Mouse (Mus musculus) brain, adult 2 months (tissue): Measurements from ENCODE around the gene Chrm5.
"Not testable (repeated sequence)": the region's sequence is repeated elsewhere in the genome, so short reads cannot be mapped to it uniquely, and the experiment has no call there.

Source experiments
- DNase-seq: peaks from one replicate; pipeline ENCODE4 v3.0.0; 2011; ENCODE audit warnings: low read depth, low spot score

The Chrm5 gene

DNA sequence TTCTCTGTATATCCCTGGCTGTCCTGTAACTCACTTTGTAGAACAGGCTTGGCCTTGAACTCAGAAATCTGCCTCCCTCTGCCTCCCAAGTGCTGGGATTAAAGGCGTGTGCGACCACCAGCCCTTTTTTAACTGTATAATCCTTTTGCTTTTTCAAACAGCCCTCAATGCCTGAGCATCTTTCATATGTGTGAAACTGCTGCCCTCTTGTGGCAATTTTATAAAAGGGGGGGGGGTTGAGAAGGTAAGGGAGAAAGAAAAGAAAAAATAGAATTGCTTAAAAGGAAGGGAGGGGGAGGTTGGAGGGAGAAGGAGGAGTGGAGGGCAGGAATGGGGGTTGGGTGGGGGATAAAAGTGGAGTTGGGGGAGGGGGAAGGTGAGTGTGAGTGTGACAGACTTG is 995 bp upstream of the Chrm5 start:
- DNase-seq = peak; percentile 77

DNA sequence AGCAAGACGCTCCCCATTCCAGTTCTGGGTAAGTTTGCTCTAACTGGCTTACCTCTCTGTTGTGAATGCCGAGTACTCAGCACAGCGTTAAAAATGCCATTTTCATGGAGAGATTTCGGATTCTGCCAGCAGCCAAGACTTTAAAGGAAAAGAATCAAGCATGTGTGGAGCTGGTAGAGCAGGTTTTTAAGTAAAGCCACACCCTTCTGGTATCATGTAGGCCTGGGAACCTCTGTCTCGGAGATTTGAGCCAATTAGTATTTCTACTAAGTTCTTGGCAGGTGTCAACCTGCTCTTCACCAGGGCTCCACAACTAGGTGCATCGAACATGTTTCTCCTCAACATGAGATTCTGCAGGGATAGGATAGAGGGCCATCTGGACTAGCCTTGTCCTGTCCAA is 4.0 kb downstream of the Chrm5 start:
- no peak for DNase-seq

DNA sequence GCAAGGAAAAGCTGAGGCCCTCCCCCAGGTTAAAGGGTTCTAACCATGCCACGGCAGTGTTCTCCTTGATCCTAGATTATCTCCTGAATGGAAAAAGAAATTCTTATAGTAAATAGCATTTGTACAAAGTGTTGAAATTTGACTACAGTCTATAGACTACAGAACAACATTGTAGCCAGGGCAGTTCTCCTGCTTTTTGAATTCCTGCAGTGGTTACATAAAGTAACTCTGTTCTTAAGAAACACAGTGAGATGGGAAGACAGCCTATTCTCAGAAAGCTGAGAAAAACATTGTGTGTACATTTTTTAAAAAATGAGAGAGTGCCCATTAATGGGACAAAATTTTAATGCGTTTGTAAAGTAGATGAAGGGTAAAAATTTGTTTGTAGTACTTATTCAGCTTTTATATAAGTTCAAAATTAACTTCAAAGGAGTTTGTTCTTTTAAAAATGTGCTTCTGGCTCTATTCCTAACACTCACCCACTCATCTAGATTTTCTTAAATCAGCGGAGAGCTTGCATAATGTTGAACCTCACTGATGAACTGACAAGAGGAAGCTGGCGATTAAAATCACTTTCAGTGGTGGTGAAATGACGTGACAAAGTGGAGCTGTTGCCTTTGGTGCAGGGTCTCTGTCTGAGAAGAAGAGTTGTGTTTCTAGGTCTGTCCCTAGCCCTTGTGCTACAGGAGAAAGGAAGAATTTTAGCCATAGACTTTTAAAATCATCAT is 5.4 kb downstream of the Chrm5 start:
- peak; percentile 82 for DNase-seq

DNA sequence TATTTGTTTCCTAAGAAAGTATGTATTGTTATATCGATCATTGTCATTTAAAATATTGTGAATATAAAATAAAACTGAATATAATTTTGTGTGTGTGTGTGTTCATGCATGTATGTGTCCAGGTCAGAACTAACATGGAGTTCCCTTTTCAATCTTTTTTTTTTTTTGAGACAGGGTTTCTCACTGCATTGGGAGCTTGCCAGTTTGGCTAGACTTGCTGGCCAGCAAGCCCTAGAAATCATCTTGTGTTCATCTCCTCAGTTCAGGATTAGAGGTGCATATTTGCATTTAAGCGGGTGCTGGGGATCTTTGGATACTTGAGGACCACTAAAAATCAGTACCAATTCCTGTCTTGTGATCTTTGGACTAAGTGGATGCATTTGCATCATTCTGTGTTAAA is 8.5 kb downstream of the Chrm5 start:
- DNase-seq = no peak

DNA sequence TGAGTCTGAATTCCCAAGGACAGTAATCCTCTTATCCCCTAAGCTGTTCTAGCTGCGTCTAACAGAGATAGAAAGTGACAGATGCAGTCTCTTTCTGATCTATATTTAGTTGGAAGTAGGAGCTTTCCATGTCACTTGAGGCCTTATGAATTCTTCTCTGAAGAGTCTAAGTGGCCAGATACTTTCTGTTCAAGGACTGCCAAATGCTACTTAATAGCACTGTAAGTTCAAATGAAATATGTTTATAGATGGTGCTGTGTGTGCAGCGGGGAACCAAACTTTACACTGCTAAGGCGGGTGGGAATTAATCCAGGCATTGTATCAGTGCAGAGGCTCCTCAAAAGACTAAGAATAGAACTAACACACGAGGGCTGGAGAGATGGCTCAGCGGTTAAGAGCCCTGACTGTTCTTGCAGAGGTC is 9.6 kb downstream of the Chrm5 start:
- DNase-seq = peak; percentile 64

DNA sequence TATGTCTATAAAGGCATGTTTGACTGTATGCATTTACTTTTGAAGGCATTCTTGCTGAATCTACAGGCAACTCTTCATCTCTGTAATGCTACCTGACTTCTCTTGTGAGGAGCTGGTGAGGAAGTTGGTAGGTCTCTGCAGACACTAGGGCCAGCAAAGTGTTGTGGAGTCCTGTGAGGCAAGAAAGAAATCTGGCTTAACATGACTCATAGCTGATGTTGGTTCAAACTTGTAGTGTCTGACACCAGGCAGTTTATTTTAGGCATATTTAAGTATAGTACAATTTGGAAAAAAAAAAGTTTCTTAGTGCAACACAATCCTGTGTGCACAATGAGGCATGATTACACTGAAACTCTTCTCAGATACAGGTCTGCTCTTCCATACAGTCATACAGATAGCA is 11.0 kb downstream of the Chrm5 start:
- peak; percentile 67 for DNase-seq

DNA sequence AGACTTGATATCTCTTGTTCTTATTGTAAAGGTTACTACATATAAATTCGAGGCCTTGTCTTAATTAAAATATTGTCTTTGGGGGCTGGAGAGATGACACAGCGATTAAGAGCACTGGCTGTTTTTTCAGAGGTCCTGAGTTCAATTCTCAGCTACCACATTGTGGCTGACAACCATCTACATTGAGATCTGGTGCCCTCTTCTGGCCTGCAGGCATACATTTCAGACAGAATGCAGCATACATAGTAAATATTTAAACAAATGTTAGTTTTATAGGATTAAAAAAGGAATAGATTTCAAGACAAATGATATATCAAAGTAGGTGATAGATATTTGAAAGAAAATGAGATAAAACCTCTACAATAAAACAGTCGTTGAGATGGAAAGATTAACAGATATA is 20.0 kb downstream of the Chrm5 start:
- DNase-seq = no peak

DNA sequence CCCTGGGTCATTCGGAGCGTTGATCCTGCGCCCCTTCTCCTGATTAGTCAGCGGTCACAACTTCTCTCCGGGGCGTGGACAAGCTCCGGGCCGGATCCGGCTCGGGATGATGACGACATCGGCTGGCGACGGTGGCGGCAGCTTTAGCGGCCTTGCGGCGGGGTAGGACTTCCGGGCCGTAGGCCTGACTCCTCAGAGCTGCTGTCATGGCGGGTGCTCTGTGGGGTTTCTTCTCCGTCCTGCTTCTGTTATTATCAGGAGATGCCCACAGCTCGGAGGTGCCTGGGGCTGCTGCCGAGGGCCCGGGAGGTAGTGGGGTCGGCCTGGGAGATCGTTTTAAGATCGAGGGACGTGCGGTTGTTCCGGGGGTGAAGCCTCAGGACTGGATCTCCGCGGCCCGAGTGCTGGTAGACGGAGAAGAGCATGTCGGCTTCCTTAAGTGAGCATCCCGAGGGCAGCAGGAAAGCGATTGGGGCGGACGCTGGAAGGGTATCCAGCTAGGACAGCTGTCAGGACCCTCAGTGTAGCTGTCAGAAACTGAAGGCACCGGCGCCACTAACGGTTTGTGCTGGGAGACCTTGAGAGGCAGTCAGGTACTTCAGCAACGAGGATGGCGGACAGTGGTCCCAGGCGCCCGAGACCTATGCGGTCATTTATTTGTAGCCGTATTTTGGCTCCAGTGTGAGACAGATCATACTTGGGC is 25.6 kb downstream of the Chrm5 start, which contains the start of gene Emc7:
Gene Emc7 (plus strand): TSS at position 136 of the 703 bp plus-strand sequence.
- peak; percentile 99 for DNase-seq

DNA sequence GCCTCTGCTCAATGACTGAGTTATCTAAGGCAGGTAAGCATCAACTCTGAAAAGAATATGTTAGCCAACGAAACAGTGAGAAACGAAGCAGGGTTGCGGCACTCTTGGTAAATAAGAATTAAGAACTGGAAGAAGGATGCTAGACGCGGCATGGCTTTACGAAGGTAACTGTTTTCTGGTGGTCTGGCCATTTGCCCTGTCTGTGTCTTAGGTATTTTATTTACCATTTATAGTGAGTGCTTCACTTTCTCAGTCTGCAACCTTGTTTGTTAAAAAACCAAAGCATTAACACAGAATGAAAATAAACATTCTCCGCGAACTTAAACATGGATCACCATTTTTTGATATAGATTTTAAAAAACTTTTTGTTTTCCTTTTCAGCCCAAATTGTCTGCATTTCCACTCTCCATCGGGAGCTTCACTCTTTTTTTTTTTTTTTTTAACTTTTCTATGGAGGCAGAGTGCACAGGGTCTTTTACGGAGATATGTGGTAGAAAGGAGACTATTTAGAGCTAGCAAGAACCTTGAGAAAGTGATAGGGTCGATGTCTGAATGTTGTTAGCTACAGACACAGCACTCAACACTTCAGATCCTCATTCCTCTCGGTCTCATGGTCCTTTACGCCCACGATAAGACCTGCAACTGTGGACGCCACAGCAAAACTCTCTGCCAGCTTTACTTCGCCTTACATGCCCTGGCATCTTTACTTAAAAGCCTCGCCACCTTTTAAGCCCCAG is 26.3 kb downstream of the Chrm5 start:
- DNase-seq = no peak

DNA sequence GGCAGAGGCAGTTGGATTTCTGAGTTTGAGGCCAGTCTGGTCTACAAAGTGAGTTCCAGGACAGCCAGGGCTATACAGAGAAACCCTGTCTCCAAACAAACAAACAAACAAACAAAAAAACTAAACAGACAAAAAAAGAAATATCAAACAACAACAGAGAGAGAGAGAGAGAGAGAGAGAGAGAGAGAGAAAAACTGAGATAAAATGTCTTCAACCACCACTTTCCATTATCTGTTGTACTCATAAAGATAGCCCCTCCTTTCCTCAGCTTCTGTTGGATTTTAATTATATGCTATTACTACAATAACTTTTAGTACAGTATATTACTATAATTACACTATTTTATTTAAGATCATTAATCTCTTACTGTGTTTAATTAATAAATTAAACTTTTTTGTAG is 28.1 kb downstream of the Chrm5 start:
- DNase-seq = not testable (repeated sequence)

DNA sequence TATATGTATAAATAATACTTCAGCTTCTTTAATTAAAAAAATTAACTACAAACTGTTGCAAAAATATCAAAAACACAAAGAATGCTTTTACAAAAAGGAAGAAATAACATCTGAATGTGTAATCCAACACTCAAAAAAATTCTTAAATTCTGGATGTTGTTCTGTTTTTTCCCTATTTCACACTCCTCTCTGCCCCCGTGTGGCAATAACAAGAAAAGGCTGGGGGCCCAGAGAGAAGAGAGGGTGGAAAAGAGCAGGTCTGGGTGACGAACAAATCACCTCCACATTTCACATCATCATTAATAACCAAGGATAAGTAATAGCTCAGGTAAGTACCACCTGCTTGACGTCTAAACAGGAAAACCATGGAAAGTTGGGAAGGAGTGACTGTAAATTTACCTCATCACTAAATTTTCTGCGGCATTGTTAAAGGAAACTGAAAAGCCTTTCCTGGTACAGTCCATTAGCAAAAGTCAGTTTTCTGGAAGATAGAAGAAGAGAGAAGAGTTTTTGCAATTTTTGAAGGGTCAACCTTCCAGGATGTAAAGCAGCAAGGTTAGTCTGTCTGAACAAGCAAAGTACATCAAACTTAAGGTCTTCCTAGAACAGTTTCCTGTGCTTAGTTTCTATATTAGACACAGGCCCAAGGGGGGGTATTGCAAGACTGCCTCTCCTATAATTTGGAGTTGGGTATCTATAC is 30.8 kb downstream of the Chrm5 start:
- no peak for DNase-seq

DNA sequence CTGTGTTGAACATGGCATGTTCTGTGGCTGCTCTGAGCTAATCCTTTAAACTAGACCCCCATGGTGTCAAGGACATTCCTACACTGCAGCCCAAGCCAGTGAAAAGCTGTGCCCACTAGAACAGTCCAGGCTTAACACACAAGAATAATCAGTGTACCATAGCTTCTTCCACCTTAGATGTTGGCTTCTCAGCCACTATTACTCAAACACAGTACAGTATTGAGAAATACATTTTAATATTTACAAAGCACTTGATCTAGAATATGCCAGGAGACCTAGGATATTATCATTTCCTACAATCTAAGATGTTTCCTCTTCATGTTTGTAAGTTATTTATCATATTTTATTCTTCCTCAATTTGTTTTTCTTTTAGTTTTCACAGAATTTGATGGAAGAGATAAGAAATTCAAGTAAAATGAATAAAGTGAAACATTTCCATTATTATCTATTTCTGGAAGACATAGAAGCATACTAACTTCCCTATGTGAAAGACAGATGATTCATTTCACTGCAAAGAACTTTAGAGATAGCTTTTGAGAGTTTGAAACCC is 32.0 kb downstream of the Chrm5 start:
- DNase-seq = no peak

DNA sequence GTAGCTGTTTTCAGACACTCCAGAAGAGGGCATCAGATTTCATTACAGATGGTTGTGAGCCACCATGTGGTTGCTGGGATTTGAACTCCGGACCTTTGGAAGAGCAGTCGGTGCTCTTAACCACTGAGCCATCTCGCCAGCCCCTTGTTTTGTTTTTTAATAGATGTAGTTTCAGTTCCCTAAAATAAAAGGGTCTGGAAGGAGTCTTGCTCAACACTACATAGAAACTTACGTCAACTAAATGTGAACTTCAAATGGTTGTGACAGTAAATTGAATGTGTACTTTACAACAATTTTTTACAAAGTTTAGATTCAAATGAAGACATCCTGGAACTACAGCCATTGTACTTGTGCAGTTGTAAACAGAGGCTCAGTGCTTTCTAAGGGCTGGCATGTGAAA is 32.5 kb downstream of the Chrm5 start:
- DNase-seq = not testable (repeated sequence)

DNA sequence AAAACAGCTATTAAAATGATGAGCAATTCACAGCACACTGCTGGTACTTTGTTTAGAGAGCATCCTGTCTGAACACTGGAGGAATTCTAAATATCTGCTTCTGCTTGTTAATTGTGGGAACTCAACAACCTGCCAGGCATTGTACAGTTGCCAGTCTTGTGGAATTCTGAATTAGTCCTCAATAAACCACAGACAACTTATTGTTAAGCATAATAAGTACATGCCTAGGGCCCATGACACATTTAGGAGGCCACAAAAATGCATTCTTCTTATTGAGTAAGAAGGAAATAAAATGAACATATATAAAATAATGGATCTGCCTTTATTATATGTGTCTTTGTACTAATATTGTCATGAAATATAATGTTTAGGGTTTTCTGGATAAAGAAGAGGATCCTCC is 35.1 kb downstream of the Chrm5 start:
- DNase-seq = no peak

DNA sequence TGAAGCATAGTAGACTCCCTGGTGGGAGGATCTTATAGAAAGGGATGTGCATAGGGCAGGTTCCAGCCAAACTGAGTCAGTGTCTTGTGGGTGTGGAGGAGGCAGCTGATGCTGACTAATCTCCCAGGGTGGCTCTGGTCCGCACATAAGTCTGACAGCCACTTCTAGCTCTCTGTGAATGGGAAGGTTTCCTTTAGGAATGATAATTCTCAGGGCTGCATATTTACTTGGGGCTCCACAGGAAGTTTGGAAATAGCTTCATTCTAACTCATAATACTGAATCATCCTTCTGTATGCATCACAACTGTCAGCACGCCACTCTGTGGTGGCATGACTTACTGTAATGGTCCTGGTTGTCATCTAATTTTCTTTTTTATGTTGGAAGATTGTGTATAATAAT is 37.1 kb downstream of the Chrm5 start:
- peak; percentile 85 for DNase-seq

DNA sequence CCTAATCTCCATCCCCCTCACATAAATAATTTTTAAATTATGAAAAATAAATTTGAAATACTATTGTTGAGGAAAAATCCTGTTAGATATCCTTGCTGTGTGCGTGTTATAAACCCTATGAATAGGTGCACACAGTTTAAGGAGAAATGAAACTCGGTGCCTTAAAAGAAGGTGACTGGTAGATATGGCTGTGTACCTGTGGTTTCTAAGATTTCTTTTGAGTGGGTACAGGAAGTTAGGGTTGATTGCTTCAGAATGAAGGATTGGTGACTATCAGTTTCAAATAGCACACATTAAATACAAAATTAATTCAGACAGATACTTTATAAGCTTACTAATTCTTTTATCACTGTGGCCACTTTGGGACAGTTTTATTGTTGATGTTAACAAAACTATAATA is 43.0 kb downstream of the Chrm5 start:
- DNase-seq = no peak

DNA sequence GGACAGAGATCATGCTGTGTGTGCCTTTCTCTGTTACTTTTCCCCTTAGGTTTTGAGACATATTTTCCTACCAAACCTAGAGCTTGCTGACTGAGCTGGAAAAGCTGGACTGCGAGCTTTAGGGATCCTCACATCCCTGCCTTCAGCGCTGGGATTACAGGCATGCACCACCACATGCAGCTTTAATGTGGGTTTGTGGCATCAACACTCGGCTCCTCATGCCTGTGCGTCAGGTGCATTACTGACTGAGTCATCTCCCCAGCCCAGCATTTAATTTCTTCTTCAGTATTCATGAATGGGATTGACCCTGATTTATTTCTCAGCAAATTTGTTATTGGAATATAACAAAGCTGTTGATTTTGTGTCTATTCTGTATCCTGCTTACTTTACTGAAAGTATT is 44.3 kb downstream of the Chrm5 start:
- no peak for DNase-seq

DNA sequence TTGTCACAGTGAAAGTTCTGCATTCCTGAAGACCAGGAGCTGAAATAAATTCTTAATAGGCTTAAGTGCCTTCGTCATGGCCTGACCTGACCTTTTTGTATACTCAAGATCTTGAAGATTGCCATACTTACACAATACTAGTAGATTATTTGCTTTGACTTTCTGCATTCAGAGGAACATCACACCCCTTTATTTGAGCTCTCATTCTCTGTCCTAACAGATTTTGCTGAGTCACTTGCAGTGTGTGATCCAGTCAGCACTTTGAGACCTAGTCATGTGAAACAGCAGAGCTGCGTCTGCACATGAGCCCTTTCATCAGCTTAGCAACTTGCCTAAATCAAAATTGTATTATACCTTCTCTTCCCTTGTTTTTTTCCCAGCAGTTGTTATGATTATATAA is 47.2 kb downstream of the Chrm5 start:
- peak; percentile 48 for DNase-seq

DNA sequence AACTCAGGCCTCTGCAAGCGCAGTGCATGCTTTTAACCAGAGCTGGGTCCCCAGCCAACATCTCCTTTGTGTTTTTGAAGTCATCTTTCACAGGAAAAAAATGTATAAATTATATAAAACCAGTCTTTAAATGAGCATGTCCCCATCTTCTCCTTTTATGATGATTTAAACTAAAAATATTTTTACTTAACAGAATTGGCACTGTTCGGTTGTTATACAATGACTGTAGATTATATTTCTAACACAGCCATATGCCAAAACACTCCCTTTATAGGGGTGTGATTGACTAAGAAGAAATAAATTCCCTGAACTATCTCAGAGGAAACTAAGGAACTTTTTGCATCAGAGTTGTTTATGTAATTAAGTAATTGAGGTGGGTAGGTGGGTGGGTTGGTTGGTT is 48.0 kb downstream of the Chrm5 start:
- DNase-seq = peak; percentile 47

DNA sequence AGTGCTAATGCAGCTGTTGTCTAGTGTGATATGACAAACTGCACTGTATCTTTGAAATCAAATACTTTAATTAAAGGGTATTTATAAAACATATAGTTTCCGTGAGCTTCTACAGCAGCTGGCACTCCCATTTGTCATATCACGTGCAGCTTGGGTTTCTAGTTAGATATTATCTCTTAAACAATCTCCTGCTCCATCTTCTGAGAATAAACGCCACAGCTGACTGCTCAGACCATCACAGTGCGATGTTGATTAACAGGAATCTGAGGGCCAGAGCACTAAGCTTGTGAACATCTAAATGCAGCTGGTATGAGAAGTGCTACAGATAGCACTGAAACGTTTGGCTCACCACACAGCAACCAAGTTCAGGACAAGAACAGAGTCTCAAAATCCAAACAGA is 50.2 kb downstream of the Chrm5 start:
- no peak for DNase-seq

DNA sequence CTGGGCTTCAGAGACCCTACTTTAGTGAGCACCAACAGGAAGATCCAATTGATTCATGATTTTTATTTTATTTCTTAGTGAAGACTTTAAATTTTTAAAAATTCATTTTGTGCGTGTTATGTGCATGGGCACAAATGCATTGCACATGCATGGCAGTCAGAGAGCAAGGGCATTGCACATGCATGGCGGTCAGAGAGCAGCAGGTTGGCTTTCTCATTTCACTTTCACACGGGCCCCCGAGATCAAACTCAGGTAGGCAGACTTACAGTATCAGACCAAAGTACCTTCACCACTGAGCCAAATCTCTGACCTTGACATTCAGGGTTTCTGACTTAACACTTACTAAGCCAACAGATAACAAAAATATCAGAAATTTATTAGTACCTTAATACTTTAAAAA is 50.9 kb downstream of the Chrm5 start:
- no peak for DNase-seq
